Mouse (Mus musculus) spleen, adult 2 months (tissue): ENCODE data around the gene Ctsll3.

ENCODE experiments used
- CTCF ChIP-seq: fragments of 200-500 bp; IDR thresholded peaks from 2 replicates; pipeline ENCODE4 v1.5.1; 2011; ENCODE audit warnings: mild to moderate bottlenecking, inconsistent platforms; ENCODE audit not compliant: insufficient read depth, insufficient read length, insufficient replicate concordance; ENCODE audit errors: extremely low read depth
- POLR2A ChIP-seq: fragments of 200-500 bp; IDR thresholded peaks from 2 replicates; pipeline ENCODE4 v1.6.1; 2011; ENCODE audit warnings: low read depth, low read length, inconsistent platforms

- TF ChIP-seq POLR2A (no peak), CTCF (no peak)
Observed at GRCm38 (mm10) chr13:60809690-60810089, 7.0 kb upstream of the Ctsll3 start.
